Mouse (Mus musculus) skeletal muscle tissue, adult 2 months (tissue): Measurements from ENCODE around the gene Lrmp.
"Not testable (repeated sequence)": the region's sequence is repeated elsewhere in the genome, so short reads cannot be mapped to it uniquely, and the experiment has no call there.

Source experiments
- DNase-seq: peaks from one replicate; pipeline ENCODE4 v3.0.0-alpha.2; 2012; ENCODE audit warnings: low read depth, low spot score

Lrmp gene

DNA sequence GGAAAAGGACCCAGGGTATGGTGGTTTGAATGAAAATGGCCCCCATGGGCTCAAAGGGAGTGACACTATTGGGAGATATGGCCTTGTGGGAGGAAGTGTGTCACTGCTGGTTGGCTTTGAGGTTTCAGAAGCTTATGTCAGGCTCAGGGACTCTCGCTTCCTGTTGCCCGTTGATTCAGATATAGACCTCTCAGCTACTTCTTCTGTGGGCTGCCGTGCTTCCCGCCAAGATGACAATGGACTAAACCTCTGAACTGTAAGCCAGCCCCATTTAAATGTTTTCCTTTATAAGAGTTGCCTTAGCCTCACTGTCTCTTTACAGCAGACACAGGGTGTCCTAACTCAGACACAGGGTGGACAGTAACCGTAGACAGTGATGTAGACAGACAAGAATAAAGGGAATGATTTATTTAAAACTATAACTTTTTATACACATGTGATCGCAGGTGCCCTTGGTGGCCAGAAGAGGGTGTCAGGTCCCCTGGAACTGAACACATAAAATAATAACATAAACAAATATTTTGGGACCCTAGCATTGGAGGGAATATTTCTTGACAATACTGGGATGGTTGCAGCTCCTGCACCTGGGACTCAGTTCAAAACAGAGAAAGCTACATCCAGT, at the start of gene Lrmp:
Gene Lrmp (plus strand): TSS at position 178 of the 622 bp plus-strand sequence.
- DNase-seq = no peak

DNA sequence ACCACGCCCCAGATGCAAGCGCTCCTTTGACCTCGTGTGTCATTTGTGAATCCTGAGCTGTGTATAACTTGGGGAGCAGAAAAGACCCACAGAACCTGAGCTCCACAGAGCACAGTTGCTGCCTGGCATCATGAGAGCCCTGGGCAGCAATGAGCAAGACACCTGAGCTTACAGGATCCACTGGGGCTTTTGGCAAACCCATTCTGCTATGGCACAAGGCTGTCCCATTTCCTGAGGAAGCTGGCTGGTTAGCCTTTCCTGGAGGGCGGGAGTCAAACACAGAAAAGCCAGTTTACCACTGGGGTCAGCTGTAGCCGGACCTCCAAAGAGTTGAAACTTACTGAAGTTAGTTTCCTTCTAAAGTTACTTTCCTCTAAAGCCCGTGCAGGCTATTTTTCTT, 49.0 kb upstream of the Lrmp start:
- no peak for DNase-seq

DNA sequence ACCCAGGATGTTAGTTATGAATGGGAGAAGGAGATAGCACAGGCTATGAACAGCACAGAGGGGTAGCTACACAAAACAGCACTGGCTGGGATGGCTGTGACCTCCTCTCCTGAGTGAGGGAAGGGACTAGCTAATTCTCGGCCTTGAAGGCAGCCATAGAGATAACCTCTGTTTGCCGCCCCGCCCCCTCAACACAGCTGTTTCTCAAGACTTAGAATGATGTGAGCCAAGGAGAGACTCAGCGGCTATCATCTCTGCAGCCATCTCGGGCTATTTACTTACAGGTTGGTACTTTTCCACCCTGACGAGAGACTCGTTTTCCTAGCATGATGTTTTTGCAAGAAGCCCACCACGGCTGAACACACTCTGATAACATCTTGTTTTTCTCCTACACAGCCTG, 47.8 kb upstream of the Lrmp start:
- DNase-seq = no peak

GRCm38 (mm10) chr6:145069397-145069796, 46.1 kb upstream of the Lrmp start:
- no peak for DNase-seq

DNA sequence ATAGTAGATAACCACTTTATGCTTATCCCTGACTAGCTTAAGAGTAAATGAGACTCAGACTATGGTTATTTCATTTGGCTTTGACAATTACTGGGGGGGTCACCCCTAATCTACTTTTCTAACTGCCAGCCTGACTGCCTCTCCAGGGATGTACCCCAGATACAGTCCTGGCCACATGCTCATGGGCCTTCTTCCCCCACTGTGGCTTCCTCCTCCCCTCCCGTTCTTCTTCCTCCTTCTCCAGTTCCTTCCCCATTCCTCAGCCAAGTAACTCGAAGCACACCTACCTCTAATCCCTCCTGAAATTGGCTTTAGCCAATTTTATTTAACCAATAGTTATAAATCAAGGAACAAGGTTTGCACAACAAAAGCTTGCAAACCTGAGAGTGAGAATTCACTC, 45.5 kb upstream of the Lrmp start:
- DNase-seq = no peak

DNA sequence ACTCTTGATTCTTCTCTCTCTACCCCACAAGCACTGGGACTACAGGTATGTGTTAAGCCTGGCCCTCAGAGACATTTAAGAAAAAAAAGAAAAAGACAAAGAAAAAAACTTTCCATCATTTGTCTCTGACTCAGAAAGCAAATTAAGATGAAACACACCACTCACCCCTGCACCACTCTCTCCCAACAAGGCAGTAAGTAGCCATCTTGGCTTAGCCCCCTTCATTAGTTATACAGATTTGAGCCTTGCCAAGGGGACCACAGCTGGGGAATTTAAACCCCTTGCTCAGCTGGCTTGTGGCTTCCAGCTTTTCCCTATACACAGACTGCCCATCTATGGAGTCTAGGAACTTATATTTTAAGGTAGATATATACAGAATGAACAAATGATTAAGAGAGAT, 41.0 kb upstream of the Lrmp start:
- DNase-seq = no peak

DNA sequence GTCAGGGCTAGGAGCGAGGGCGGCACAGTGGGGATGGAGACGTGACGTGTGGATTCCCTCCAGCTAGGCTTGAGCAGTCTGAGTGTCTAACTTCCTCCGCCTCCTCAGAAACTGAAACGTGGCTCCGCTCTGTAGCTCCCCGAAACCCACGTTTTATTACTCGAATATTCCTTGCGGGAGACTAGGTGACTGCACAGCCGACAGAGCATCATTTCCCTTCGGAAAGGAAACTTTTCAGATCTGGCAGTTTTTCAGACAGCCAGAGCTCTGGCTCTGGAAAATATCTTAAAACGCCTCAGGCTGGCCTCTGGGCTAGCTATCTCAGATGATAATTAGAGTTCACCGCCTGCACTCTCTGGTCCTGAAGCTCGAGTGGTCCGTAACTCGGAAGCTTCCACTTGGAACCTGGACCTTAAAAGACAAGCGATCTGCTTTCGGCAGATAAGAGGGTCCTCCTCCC, 40.3 kb upstream of the Lrmp start:
- DNase-seq = no peak

GRCm38 (mm10) chr6:145075548-145076224, 39.8 kb upstream of the Lrmp start, which contains the start of gene Bcat1:
Bcat1 (minus strand) TSS chr6:145076184.
- DNase-seq = no peak

DNA sequence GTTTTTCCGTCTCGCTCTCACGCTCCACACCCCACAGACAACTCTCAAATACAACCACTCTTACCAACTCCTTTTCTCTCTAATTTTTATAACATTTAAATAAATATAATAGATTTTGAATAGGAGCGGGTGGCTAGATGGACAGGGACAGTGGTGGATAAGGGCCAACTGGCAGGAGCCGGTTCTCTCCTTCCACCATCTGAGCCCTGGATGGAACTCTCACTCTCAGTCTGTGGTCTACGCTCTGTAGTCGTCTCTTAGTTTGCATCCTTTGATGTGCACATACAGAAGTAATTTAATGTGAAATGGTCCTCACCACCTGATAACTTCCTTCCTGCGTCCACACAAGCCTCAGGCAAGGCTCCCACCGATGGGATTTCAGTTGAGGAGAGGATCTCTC, 39.2 kb upstream of the Lrmp start:
- no peak for DNase-seq

- DNase-seq = no peak
Measured at GRCm38 (mm10) chr6:145079087-145079759, 36.2 kb upstream of the Lrmp start.

- DNase-seq = no peak
Measured at GRCm38 (mm10) chr6:145081721-145082120, 33.7 kb upstream of the Lrmp start.

GRCm38 (mm10) chr6:145084343-145085117, 30.9 kb upstream of the Lrmp start:
- DNase-seq = no peak

GRCm38 (mm10) chr6:145088451-145089113, 26.9 kb upstream of the Lrmp start:
- no peak for DNase-seq

- no peak for DNase-seq
Measured at GRCm38 (mm10) chr6:145089373-145089772, 26.1 kb upstream of the Lrmp start.

DNA sequence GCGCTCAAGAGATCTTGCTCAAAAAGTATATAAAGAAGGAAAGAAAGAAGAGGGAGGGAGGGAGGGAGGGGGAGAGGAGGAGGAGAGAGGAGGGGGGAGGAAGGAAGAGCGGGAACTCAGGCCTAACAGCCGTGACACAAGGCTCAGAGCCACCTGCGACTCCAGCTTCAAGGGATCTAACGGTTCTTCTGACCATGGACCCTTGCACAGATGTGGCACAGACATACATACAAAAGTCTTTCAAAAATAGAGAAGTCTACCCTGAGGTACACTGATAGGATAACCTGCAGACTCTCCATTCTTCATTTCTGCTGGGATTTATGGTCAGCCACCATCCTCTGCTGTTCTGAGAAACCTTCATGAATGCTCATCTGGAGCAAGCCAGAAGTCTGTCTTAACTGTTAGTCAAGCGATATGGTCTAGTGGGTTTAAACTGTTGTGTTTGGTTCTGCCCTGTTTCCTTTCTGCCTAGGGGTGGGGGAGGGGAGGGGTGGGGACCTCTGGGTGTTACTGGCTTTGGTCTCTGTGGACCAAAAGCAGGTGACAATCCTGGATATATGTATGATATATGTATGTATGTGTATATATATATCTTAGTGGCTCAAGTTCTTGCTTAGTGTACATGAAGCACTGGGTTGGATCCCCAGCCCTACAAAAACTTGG, 25.1 kb upstream of the Lrmp start:
- DNase-seq = no peak

DNA sequence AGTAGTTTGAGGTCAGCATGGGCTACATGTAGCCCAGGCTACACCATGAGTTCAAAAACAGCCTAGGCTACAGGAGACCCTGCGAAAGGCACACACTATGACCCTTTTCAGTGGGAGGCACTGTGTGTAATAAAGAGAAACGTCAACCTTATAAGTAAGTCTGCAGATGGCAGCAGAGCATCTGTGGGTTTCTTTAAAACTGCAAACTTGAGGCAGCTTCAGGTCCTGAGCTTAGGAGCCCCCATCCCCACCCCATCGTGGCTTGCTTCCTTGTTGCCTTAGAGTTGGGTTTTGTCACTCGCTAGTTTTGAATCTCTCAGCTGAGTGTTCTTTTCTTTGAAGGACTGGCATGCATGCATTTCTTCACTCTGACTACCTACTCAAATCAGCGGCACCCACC, 24.5 kb upstream of the Lrmp start:
- DNase-seq = no peak

DNA sequence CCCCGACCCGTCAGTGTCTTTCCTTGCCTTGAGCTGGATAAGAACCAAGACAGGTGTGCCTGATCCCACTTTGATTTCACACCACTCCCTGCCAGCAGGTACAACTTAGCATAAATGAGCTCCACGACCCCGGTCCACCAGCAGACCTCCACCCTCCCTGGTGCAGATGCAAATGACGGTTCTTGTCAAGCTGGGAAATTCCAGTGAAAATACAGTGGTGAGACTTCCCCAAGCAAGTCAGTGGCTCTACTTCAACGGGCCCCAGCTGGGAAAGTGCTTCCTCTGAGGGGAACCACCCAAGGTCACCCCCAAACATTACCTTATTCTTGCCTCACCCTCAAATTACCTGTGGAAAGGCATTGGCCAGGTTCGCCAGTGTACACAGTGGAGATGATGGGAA, 23.5 kb upstream of the Lrmp start:
- no peak for DNase-seq

DNA sequence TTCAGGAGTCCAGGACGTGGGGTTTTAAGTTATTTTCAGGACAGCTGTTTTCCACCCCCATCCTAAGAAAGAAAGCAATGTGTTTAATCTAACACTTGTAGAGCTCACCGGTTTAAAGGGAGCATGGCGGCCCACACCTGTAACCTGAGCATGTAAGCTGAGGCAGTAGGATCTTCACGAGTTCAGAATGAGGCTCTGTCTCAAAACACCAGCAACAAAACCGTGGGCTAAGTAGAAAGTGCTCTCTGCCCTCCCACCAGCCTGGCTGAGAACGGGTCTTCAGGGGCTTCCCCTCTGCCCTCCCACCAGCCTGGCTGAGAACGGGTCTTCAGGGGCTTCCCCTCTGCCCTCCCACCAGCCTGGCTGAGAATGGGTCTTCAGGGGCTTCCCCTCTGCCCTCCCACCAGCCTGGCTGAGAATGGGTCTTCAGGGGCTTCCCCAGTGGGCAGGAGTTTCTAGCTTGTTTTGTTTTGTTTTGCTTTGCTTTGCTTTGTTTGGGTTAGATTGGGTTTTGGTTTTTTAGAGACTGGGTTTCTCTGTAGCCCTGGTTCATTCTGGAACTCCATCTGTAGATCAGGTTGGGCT, 22.3 kb upstream of the Lrmp start:
- not testable (repeated sequence) for DNase-seq

GRCm38 (mm10) chr6:145094431-145094830, 21.0 kb upstream of the Lrmp start:
- no peak for DNase-seq

DNA sequence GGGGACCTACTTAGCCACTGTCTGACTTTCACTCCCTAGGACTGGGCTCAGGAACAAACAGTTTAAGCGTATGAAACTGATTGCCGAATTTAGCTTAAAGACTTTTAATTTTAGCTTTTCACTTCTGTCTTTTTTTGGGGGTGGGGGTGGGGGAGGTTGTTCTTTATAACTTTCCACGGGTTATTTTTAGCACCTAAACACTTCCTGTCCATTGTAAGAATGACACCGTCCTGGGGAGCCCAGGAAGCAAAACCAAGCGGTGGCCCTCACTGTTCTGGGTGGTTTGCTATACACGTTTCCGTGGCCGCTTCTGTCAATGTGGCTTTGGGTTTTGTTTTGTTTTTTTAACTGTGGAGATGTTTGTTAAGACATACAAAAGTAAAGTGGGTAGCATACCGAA, 14.5 kb upstream of the Lrmp start:
- no peak for DNase-seq
